Mouse (Mus musculus): Measurements from ENCODE around the gene Aspscr1. TPM values are rescaled to one million over a fixed set of nuclear protein-coding genes. Genes with fewer than 3 reads are reported as not detected.

Gene Aspscr1
- polyA plus RNA-seq, 1 experiment from 2014 or later = 113 TPM

DNA sequence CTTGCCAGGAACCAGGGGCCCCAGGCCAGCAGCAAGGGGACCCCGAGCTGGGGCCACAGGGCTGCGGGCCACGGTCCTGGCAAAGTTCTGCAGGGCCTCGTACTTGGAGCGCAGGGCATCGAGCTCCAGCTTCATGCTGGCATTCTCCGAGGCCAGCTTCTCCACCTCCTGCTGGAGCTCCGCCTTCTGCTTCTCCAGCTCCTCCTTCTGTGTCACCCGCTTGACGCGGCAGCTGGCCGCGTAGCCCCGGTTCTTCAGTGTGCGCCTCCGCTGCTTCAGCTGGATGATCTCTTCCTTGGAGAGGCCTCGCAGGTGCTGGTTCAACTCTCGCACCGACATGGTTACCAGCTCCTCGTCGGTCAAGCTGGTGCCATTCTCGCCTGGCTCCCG is 43.4 kb upstream of the Aspscr1 start:
- Histone ChIP-seq H3K27ac (ENCODE audit: low read depth, low read length) (no peak overlapping the region), H3K9ac (ENCODE audit: low read length) (no peak overlapping the region), H3K36me3 (ENCODE audit: control insufficient read depth, insufficient read depth, low read length) (peaks cover 7% of the 10 kb centered on the region; the same call in 1 of the 2 replicates), H3K4me3 (ENCODE audit: low read depth, low read length) (no peak overlapping the region), H3K4me1 (ENCODE audit: control insufficient read depth, insufficient read depth, low read length) (peaks cover 28% of the 10 kb centered on the region), H3K27me3 (ENCODE audit: control insufficient read depth, insufficient read depth, low read length) (no peaks in the 10 kb centered on the region), H3K9me3 (ENCODE audit: control insufficient read depth, low read length) (no peaks in the 10 kb centered on the region), H3K4me2 (peak overlapping the region; percentile 4; the same call in 1 of the 2 replicates)
- WGBS = 69% methylated on average over 23 of the region's 23 CpGs
- no peak for ATAC-seq (ENCODE audit: low FRiP score)
- peak; percentile 65 for DNase-seq (ENCODE audit: low spot score, missing footprints)

GRCm38 (mm10) chr11:120629911-120630310 is 42.9 kb upstream of the Aspscr1 start:
- WGBS = 34% methylated on average over 7 of the region's 7 CpGs
- Histone ChIP-seq H3K27me3 (ENCODE audit: control insufficient read depth, insufficient read depth, low read length) (no peaks in the 10 kb centered on the region), H3K4me1 (ENCODE audit: control insufficient read depth, insufficient read depth, low read length) (peaks cover 28% of the 10 kb centered on the region), H3K4me3 (ENCODE audit: low read depth, low read length) (no peak overlapping the region), H3K9ac (ENCODE audit: low read length) (peak overlapping the region; percentile 33), H3K36me3 (ENCODE audit: control insufficient read depth, insufficient read depth, low read length) (peaks cover 7% of the 10 kb centered on the region; the same call in 1 of the 2 replicates), H3K9me3 (ENCODE audit: control insufficient read depth, low read length) (no peaks in the 10 kb centered on the region), H3K4me2 (peak overlapping the region; percentile 4), H3K27ac (ENCODE audit: low read depth, low read length) (no peak overlapping the region; the same call in 1 of the 2 replicates)
- DNase-seq (ENCODE audit: low spot score, missing footprints) (peak; percentile 80), ATAC-seq (ENCODE audit: low FRiP score) (no peak)

DNA sequence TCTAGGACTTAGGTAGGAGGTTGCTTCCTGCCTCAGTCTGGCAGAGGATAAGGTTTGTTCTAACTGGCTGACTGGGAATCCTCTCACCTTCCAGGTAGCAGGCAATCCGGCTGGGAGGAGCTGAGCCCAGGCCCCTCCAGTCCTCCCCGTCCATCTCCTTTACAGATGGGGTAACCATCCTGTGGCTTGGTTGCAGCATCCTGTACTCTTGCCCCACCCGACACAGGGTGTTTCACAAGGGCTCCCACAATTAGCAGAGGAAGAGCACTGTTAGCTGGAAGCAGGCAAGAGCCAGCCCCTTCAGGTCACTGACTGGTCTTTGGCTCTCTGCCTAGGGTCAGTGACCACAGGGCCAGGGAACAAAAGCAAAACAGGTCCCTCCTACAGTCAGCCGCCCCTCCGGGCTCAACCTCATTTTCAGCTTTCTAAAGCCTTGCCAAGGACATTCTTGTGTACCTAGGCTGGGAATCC is 42.3 kb upstream of the Aspscr1 start:
- peak overlapping the region; percentile 33 for H3K9ac ChIP-seq (ENCODE audit: low read length)
- no peak for ATAC-seq (ENCODE audit: low FRiP score)
- no peak overlapping the region for H3K4me3 ChIP-seq (ENCODE audit: low read depth, low read length)
- 18% methylated on average over 5 of the region's 5 CpGs for WGBS
- peak; percentile 79 for DNase-seq (ENCODE audit: low spot score, missing footprints)
- no peaks in the 10 kb centered on the region for H3K27me3 ChIP-seq (ENCODE audit: control insufficient read depth, insufficient read depth, low read length)
- H3K36me3 ChIP-seq (ENCODE audit: control insufficient read depth, insufficient read depth, low read length) = peaks cover 7% of the 10 kb centered on the region; the same call in 1 of the 2 replicates
- H3K4me1 ChIP-seq (ENCODE audit: control insufficient read depth, insufficient read depth, low read length) = peaks cover 24% of the 10 kb centered on the region
- no peaks in the 10 kb centered on the region for H3K9me3 ChIP-seq (ENCODE audit: control insufficient read depth, low read length)
- peak overlapping the region; percentile 4; the same call in 1 of the 2 replicates for H3K4me2 ChIP-seq
- no peak overlapping the region; the same call in 1 of the 2 replicates for H3K27ac ChIP-seq (ENCODE audit: low read depth, low read length)

- Histone ChIP-seq H3K27ac (ENCODE audit: low read depth, low read length) (no peak overlapping the region; the same call in 1 of the 2 replicates), H3K4me2 (peak overlapping the region; percentile 94; the same call in 1 of the 2 replicates), H3K9ac (ENCODE audit: low read length) (peak overlapping the region; percentile 20), H3K27me3 (ENCODE audit: control insufficient read depth, insufficient read depth, low read length) (no peaks in the 10 kb centered on the region), H3K4me3 (ENCODE audit: low read depth, low read length) (no peak overlapping the region), H3K36me3 (ENCODE audit: control insufficient read depth, insufficient read depth, low read length) (peaks cover 7% of the 10 kb centered on the region; the same call in 1 of the 2 replicates), H3K4me1 (ENCODE audit: control insufficient read depth, insufficient read depth, low read length) (peaks cover 23% of the 10 kb centered on the region), H3K9me3 (ENCODE audit: control insufficient read depth, low read length) (no peaks in the 10 kb centered on the region)
- ATAC-seq (ENCODE audit: low FRiP score) (no peak), DNase-seq (ENCODE audit: low spot score, missing footprints) (peak; percentile 76)
- 44% methylated on average over 7 of the region's 7 CpGs for WGBS
Observed at GRCm38 (mm10) chr11:120630881-120631725, 41.7 kb upstream of the Aspscr1 start.

GRCm38 (mm10) chr11:120631726-120632448 is 40.9 kb upstream of the Aspscr1 start:
- DNase-seq (ENCODE audit: low spot score, missing footprints) = no peak
- Histone ChIP-seq H3K4me1 (ENCODE audit: control insufficient read depth, insufficient read depth, low read length) (peaks cover 23% of the 10 kb centered on the region), H3K9ac (ENCODE audit: low read length) (peak overlapping the region; percentile 89), H3K4me3 (ENCODE audit: low read depth, low read length) (peak overlapping the region; percentile 96), H3K27me3 (ENCODE audit: control insufficient read depth, insufficient read depth, low read length) (no peaks in the 10 kb centered on the region), H3K9me3 (ENCODE audit: control insufficient read depth, low read length) (no peaks in the 10 kb centered on the region), H3K36me3 (ENCODE audit: control insufficient read depth, insufficient read depth, low read length) (peaks cover 6% of the 10 kb centered on the region; the same call in 1 of the 2 replicates), H3K4me2 (peak overlapping the region; percentile 94), H3K27ac (ENCODE audit: low read depth, low read length) (no peak overlapping the region)
- no peak for ATAC-seq (ENCODE audit: low FRiP score)
- WGBS = 64% methylated on average over 4 of the region's 4 CpGs

DNA sequence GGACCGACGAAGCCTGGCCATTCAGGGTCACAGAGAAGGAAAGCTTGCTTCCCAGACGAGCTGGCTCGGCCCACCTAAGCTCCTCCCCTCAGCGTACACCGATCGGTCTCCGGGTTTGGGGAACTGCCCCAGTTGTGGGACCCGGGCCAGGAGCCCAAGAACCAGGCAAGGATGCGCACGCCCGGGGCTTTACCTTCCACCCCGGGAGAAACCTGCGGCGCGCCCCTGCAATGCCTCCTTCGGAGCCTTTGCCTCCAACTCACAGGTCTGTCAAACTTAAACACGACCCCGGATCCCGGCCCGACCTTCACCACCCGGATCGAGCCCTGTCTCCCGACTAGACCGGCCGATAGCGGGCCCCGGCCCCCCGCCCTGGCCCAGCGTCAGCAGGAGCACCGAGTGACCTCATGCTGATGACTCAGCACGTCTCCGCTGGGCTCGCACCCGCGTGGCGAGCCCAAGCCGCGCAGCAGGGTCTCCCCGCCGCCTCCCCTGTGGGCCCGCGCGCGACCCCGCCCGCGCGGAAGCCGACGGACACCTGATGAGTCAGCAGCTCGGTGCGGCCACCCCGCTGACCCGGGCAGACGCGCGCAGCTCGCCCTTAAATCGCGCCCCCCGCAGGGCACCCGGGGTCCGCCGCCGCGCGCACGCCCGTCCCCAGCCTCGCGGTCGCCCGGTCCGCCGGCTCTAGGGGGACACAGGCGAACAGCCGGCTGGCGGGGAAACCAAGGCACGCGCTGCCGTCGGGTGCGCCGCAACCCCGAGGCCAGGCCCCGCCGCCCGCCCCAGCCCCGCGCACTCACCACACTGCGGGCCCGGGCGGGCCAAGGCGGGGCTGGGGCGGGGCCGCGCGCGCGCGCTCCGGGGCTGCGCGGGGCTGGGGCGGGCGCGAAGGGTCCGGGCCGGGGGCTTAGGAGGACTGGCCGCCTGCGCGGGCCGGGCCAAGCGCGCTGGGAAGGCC is 39.9 kb upstream of the Aspscr1 start:
- Histone ChIP-seq H3K27ac (ENCODE audit: low read depth, low read length) (peak overlapping the region; percentile 63), H3K36me3 (ENCODE audit: control insufficient read depth, insufficient read depth, low read length) (peaks cover 4% of the 10 kb centered on the region; the same call in 1 of the 2 replicates), H3K4me3 (ENCODE audit: low read depth, low read length) (peak overlapping the region; percentile 96), H3K4me1 (ENCODE audit: control insufficient read depth, insufficient read depth, low read length) (peaks cover 23% of the 10 kb centered on the region), H3K9me3 (ENCODE audit: control insufficient read depth, low read length) (no peaks in the 10 kb centered on the region), H3K27me3 (ENCODE audit: control insufficient read depth, insufficient read depth, low read length) (no peaks in the 10 kb centered on the region), H3K9ac (ENCODE audit: low read length) (peak overlapping the region; percentile 89), H3K4me2 (peak overlapping the region; percentile 94)
- ATAC-seq (ENCODE audit: low FRiP score) (peak; percentile 89), DNase-seq (ENCODE audit: low spot score, missing footprints) (peak; percentile 95)
- under 1% methylated on average over 97 of the region's 116 CpGs for WGBS

GRCm38 (mm10) chr11:120633520-120634343 is 39.0 kb upstream of the Aspscr1 start, which contains the start of gene Mafg:
Mafg (minus strand) TSS chr11:120633600.
- H3K27me3 ChIP-seq (ENCODE audit: control insufficient read depth, insufficient read depth, low read length) = no peaks in the 10 kb centered on the region
- peak within 1 kb of the TSS; percentile 94 for H3K4me2 ChIP-seq
- peaks cover 4% of the 10 kb centered on the region; the same call in 1 of the 2 replicates for H3K36me3 ChIP-seq (ENCODE audit: control insufficient read depth, insufficient read depth, low read length)
- WGBS = 11% methylated on average over 56 of the region's 58 CpGs
- H3K27ac ChIP-seq (ENCODE audit: low read depth, low read length) = peak within 1 kb of the TSS; percentile 63
- peaks cover 23% of the 10 kb centered on the region for H3K4me1 ChIP-seq (ENCODE audit: control insufficient read depth, insufficient read depth, low read length)
- ATAC-seq (ENCODE audit: low FRiP score) (peak; percentile 93), DNase-seq (ENCODE audit: low spot score, missing footprints) (peak; percentile 99)
- H3K9me3 ChIP-seq (ENCODE audit: control insufficient read depth, low read length) = no peaks in the 10 kb centered on the region
- H3K9ac ChIP-seq (ENCODE audit: low read length) = peak within 1 kb of the TSS; percentile 89
- H3K4me3 ChIP-seq (ENCODE audit: low read depth, low read length) = peak within 1 kb of the TSS; percentile 96
